Mouse (Mus musculus): ENCODE data around the gene Tekt5.

- TF ChIP-seq CTCF (IDR thresholded peaks at IDR 0.05; ENCODE audit: control insufficient read depth, insufficient read depth, low read length) (no peak), POLR2A (IDR thresholded peaks at IDR 0.05; ENCODE audit: borderline replicate concordance, control insufficient read depth, low read depth, low read length) (no peak)
These were observed 42.8 kb upstream of the Tekt5 start for GRCm38 (mm10) chr16:10438055-10438454.

All from bone marrow, adult 2 months (tissue).